Mouse (Mus musculus) brown adipose tissue, adult 24 weeks (tissue): ENCODE data around the gene BC055324. TPM values are rescaled to one million over a fixed set of nuclear protein-coding genes. Genes with fewer than 3 reads are reported as not detected.

Source experiments
- H3K27ac ChIP-seq: fragments of 200-500 bp; replicated peaks from 2 replicates; pipeline ENCODE4 v1.5.1; 2012; ENCODE audit warnings: low read depth, mild to moderate bottlenecking, low read length
- H3K4me1 ChIP-seq: fragments of 200-500 bp; 2 replicates; pipeline ENCODE4 v1.6.1; 2012; ENCODE audit warnings: low read length, mixed read lengths; ENCODE audit not compliant: control insufficient read depth, insufficient read depth, insufficient read length
- H3K4me3 ChIP-seq: fragments of 200-500 bp; 2 replicates; pipeline ENCODE4 v1.5.1; 2012; ENCODE audit warnings: low read depth, mild to moderate bottlenecking, low read length, moderate library complexity; ENCODE audit not compliant: insufficient read depth
- polyA plus RNA-seq: library from polyadenylated mRNA; stranded (reverse); fragments of >200 nt; gene quantifications from 2 replicates; pipeline ENCODE4 v1.2.4, GENCODE M21; 2012; ENCODE audit not compliant: missing spikeins, insufficient read depth, insufficient read length

The BC055324 gene
- polyA plus RNA-seq, 1 experiment, result not detected

DNA sequence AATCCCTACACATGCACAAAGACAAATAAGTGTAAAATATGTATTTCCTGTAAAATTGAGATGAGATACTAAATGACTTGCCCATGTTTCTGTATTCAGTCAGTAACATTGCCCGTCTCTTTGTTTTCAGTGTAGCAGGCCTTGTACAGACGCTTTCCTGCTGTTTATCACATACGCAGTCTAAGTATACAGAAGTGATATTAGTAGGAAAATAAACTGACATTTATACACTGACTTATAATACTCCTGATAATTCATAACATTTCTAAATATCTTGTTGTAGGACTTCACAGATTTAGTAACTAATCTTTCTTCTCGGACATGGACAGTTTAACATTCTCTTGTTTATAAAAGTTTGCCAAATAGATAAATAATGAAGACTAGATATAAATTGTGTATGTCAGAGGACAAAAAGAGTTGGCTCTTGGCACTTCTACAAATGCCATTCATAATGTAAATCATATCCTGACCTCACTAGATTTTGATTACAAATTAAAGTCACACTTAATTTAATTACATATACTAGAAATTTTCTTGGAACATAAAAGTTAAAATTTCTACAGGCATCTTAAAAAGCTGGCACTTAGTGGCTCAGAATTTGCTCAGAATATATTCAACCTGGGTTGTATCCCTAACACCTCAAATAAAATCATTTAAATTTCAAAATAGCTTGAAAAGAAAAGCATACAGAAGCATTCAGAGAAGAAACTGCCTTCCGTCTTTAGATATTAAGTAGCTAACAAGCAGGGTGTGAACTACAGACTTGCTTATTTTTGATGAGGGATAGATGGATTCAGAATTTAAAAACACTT, 77.0 kb downstream of the BC055324 start:
- H3K27ac ChIP-seq, result no peak overlapping the region
- H3K4me3 ChIP-seq, result no peak overlapping the region
- no peaks in the 10 kb centered on the region for H3K4me1 ChIP-seq

DNA sequence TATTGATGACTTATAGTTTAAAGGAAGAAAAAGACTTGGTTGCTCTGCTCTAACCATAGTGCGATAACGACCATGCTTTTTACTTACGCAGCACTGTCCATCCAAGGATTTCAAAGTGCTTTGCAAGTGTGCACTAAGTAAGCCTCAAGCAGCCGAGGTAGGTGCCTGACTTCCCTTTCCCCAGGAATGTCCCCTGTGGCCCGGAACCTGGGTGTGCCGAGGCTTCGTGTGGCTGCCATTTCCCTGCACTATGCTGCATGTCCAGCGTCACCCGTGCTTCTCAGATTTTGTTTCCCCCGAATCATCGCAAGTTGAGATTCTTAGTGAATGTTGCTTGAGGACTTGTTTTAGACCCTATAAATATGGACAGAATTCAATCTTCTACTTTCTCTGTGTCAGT, 82.6 kb downstream of the BC055324 start:
- Histone ChIP-seq H3K4me3 (no peak overlapping the region), H3K27ac (no peak overlapping the region), H3K4me1 (no peaks in the 10 kb centered on the region)

DNA sequence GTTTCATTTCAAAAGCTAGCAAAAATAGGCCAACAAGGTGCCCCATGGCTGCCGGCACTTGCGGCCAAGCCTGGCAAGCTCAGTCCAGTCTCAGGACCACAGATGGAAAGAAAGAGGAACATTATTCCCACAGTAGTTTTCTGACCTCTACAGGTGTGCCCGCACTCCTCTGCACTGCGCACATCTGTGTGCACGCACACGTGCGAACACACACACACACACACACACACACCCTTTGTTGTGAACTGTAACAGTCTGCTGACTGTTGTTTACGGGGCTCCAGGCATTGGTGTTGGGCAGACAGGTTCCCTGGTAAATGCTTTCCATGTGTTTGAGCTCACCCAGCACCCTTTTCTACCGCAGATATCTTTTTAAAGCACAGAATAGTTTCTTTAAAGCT, 83.8 kb downstream of the BC055324 start:
- Histone ChIP-seq H3K4me1 (no peaks in the 10 kb centered on the region), H3K27ac (no peak overlapping the region), H3K4me3 (no peak overlapping the region)

DNA sequence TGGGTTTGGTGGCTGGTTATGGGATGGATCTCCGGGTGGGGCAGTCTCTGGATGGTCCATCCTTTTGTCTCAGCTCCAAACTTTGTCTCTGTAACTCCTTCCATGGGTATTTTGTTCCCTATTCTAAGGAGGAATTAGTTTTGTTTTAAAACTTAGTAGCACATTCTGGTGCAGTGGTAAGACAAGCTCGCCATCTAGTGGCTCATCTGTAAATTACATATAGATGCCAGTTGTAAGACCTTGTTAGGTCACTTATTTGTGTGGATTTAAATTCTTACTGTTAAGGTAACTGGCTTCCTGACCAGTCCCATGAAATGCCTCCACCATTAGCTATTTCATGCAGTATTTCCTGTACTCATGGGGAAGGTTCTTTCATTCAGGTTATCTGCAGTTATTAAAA, 84.3 kb downstream of the BC055324 start:
- H3K4me3 ChIP-seq, result no peak overlapping the region
- H3K27ac ChIP-seq, result no peak overlapping the region
- H3K4me1 ChIP-seq, result no peaks in the 10 kb centered on the region

DNA sequence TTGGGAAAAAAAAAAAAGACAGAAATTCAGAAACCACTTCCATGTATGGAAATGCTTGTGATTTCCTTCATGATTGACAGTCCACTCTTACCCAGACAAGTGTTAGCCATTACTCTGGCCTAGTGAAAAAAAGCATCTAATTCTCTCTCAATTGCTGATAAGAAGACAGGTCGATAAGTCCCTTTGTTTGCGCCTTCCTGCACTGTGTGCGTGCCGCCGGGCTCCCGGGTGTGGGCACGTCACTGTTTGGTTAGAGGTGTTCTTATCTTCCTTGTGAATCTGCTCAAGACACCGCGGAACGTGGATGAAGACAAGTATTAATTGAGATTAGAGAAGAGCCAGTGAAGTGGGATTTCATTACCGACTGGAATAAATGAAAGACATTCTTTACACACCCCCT, 86.2 kb downstream of the BC055324 start:
- Histone ChIP-seq H3K4me1 (no peaks in the 10 kb centered on the region), H3K27ac (no peak overlapping the region), H3K4me3 (no peak overlapping the region)

DNA sequence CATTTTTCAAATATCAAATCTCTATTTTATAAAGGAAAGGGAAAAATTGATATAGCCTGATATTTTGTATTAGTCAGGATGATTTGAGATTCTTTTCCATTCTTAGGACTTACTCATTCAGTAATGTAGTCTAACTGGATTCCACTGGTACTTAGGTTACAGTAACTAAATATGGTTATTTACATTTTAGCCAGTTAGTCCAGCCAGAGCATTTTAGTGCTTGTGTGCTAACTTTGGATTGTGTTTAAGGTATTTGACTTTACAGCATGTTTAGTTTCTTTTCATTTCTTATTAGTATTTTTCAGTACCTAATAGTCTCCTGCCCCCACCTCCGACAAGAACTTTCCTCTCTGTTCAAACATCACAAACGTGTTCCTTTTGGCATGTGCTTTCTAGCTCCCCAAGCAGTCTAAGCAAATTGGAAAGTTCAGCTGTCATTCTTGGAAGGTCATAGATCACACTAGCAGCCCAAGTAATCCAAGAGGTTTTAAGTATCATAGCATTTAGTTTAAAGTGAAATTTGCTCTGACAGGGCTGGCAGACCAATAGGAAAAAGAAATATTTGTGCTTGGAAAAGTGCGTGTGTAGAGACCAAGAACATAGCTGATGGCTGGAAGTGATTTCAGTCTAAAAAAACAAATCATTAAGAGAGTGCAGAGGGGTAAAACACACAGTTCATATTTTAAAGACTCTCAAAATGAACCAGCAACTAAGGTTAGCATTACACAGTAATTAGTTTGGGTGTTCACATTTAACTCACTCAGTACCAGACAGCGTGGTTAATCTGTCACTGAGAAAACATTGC, 87.4 kb downstream of the BC055324 start:
- no peak overlapping the region for H3K27ac ChIP-seq

DNA sequence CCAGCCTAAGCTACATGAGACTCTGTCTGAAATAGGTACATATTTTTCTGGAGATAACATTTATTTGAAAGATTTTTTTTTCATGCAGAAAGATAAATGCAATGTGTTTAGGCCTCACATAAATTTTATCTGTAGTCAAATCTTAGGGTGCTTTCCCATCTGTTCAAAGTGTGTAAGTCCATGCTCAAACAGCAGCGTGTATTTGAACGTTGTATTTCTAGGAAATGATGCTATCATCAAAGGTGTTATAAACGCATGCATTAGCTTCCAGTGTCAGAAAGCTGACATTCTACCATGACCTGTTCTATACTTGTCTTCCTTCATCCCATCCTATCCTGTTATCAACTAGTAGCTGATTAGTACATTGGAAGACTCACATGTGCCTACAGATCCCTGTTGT, 91.2 kb downstream of the BC055324 start:
- no peak overlapping the region for H3K4me3 ChIP-seq
- no peaks in the 10 kb centered on the region for H3K4me1 ChIP-seq
- no peak overlapping the region for H3K27ac ChIP-seq

More for the DNA sequence above, 87.4 kb downstream of the BC055324 start:
- no peaks in the 10 kb centered on the region for H3K4me1 ChIP-seq
- no peak overlapping the region for H3K4me3 ChIP-seq

DNA sequence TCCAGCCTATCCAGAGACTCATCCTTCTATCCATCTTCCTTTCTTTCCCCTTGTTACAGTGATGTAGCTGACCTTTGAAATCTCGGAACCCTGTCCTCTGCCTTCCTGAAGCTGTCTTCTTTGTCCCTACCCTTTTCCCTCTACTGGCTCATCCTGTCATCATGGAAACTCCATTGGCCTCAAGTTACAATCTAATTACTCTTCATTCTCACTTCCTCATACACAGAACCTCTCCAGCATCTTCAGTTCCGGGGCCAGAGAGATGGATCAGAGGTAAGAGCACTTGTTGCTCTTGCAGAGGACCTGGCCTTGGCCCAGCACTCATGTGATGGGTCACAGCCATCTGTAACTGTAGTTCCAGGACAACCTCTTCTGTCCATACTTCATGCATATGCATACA, 94.4 kb downstream of the BC055324 start:
- no peaks in the 10 kb centered on the region for H3K4me1 ChIP-seq
- no peak overlapping the region for H3K4me3 ChIP-seq

DNA sequence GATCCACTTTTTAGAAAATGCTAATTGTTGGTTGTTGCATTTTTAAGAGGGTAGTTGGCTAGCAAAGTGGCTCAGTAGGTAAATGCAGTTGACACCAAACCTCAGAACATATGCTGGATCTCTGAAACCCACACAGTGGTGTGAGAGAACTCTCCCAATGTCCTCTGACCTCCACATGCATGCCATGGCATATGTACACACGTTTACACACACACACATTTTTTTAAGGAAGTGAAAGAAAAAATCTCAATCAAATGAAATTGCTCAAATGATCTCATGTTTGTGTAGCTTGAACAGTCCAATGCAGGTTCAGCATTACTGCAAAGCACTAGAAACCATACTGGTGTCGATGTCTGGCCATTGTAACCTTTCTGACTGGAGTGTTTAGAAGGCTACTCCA, 95.0 kb downstream of the BC055324 start:
- no peak overlapping the region for H3K27ac ChIP-seq
- H3K4me1 ChIP-seq, result no peaks in the 10 kb centered on the region
- no peak overlapping the region for H3K4me3 ChIP-seq

More for the DNA sequence above, 94.4 kb downstream of the BC055324 start:
- H3K27ac ChIP-seq, result no peak overlapping the region

DNA sequence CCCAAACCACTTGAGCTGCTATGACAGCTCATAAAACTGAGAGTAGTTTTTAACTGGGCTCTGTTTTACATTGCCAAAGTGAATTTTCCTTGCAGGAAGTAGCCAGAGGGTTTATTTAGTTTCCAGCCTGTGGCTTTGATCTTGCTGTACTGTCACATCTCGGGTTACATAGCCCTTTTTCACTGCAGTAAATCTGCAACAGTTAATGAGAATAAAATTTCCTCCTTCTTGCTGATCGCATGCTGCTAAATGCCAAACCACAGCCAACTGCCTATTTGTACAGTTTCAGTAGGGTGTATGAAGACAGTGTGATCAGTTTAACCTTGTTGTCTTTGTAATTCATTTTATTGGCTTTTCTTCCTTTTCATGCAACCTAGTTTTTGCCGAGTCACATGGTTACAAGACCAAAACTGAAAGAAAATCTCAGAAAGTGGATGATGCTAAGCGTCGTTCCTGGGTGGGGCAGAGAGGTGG, 96.3 kb downstream of the BC055324 start:
- no peaks in the 10 kb centered on the region for H3K4me1 ChIP-seq
- no peak overlapping the region for H3K27ac ChIP-seq
- no peak overlapping the region for H3K4me3 ChIP-seq

Other genes with a start within 250 kb of the BC055324 start
- gene Kifap3, start 215.2 kb downstream of the BC055324 start, polyA plus RNA-seq, result 9.8 and 13.7 TPM in 2 replicates
- gene Scyl3, start 65.7 kb downstream of the BC055324 start, polyA plus RNA-seq, result 6.2 and 6.3 TPM in 2 replicates
- gene Mettl18, start 93 bp upstream of the BC055324 start, polyA plus RNA-seq, result 2.3 and 5.1 TPM in 2 replicates
- 0.38 TPM in 1 of 2 replicates, not detected in the other for gene Sele, start 53.4 kb upstream of the BC055324 start, polyA plus RNA-seq
- gene Sell, start 67.2 kb upstream of the BC055324 start, polyA plus RNA-seq, result 1.3 TPM in 1 of 2 replicates, not detected in the other
- gene Selp, start 120.5 kb upstream of the BC055324 start, polyA plus RNA-seq, result 1.7 and 2.4 TPM in 2 replicates
- 0.25 and 0.40 TPM in 2 replicates for gene F5, start 157.0 kb upstream of the BC055324 start, polyA plus RNA-seq